Mouse (Mus musculus) lung, adult 18-20 months (tissue): ENCODE results near the gene Mbnl2.

ENCODE experiments used
- DNase-seq, 2 experiments: peaks; one replicate each; pipeline ENCODE4 v3.0.0; 2022; ENCODE audit warnings: mixed read lengths in 2 of 2

The Mbnl2 gene

DNA sequence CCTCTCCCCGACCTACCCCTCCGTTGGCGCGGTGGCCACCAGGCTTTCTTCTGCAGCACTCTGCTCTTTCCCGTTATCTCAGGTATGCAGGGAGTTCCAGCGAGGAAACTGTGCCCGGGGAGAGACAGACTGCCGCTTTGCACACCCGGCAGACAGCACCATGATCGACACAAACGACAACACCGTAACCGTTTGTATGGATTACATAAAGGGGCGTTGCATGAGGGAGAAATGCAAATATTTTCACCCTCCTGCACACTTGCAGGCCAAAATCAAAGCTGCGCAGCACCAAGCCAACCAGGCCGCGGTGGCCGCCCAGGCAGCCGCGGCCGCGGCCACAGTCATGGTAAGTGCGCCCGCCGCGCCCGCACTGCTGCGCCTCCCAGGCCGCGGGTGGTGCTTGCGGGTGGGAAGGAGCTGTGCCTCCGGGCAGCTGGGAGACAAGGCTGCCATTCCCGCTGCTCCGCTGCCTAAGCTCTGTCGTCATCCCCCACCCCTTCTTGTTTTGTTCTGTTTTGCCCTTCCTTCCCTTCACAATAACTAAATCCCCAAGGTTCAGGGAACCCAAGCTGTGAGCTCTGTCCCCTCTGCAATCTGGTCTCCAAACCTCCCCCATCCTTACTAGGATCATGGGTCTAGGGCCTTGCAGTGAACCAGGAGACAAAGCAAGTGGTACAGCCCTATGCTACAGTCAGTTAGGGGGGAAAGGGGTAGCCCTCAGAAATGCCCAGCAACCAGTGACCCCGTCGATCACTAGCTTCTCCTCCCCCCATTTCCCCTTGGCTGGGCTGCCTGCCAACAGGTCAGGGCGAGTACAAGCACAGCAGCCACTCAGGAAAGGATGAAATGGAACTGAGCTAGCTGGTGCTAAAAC is 113.6 kb downstream of the Mbnl2 start:
- peak in 1 of 2 experiments; percentile 57 for DNase-seq

- no peak for DNase-seq
These were observed 114.9 kb downstream of the Mbnl2 start for GRCm38 (mm10) chr14:120390231-120390944.

DNA sequence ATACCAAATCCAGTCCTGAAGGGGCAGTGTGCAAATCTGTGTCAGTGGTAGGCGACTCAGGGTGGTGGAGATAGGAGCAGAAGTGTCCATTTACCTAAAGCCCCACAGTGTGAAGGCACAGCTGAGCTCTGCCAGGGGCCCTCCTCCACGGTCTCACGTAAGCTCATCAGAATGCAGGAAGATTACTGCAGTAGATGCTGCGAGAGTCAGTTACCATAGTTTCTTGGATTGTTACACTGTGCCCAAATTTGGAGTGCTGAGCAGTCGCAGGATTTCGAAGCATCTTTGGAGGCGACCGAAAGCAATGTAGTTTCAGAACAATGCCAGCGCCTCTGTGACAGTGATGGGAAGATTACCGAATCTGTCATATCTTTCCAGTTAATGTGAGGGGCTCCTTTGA is 116.2 kb downstream of the Mbnl2 start:
- DNase-seq = no peak

DNA sequence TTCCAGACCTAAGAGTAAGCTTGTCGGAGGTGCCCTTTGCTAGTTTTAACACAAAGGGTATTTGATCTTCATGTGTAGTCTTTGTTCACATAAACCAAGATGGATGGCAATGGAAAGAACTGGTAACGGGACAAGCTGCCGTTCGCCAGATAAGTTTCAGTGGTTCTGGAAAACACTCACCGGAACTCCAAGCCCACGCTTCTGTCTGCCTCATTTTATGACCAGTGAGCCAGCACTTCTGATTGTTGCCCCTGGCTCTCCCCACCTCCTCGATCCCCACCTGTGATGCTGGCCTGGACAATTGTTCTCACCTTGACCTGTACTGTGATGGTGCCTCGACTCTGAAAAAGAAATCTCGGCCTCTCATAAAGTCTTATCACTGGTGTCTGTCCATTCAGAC is 117.0 kb downstream of the Mbnl2 start:
- DNase-seq = no peak

- DNase-seq = no peak
These were observed 118.0 kb downstream of the Mbnl2 start for GRCm38 (mm10) chr14:120393441-120393840.

GRCm38 (mm10) chr14:120394216-120394615 is 118.7 kb downstream of the Mbnl2 start:
- no peak for DNase-seq

DNA sequence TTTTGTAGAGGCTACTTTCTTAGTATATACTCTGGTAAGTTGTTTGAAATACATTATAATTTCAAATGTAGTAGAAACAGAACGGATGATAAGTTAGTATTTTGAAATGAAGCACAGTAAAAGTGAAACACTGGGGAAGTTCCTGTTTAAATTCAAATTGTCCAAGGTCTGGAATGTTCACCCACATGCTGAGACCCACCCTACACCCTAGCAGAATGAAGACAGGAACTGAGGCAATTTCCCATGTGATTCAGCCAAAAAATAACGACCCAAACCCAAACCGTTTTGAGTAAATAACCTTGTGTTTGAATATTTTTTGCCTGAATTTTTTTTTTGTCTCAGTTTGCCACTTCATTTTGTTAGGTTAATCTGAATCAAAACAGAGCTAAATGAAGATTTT is 119.4 kb downstream of the Mbnl2 start:
- DNase-seq = no peak

DNA sequence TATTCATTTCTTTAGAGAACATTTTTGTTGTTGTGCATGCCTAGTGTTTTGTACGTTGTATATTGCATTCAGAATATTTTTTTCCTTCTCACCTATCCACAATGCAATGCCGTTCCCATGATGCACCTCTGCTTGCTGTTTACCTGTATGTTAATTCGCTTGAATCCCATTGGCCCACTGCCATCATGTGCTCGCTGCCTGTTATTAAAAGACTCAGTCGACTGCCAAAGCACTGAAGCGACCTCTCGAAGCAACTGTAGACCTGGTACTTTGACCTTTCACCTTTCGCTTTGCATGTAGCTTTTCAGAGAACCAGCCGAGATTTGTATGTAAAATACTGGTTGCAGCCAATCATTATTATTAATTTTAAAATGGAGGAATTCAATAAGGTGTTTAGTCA is 120.0 kb downstream of the Mbnl2 start:
- no peak for DNase-seq

- peak; percentile 83 to 87 for DNase-seq
These were observed 122.6 kb downstream of the Mbnl2 start for GRCm38 (mm10) chr14:120397871-120398647.

GRCm38 (mm10) chr14:120399614-120400013 is 124.1 kb downstream of the Mbnl2 start:
- DNase-seq = no peak

DNA sequence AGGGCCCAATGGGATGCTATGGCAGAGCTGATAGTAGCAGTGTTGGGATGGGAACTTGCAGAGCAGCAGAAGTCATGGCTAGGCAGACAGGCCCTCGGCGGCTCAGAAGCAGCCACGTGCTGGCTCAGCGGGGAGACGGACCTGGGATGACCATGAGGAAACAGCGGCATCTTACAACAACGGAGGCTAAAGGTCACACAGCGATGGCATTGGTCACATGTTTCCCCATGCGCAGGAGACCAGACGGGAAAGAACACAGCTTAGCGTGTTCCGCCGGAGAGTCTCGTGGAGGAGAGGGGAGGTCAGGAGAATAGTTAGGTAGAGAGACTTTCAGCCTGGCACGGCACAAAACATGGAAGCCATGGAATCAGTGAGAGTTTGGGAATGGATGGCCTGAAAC is 125.7 kb downstream of the Mbnl2 start:
- DNase-seq = no peak

GRCm38 (mm10) chr14:120402715-120403114 is 127.2 kb downstream of the Mbnl2 start:
- DNase-seq = no peak

- no peak for DNase-seq
These were observed 128.9 kb downstream of the Mbnl2 start for GRCm38 (mm10) chr14:120404364-120404763.

GRCm38 (mm10) chr14:120404811-120405582 is 129.5 kb downstream of the Mbnl2 start:
- DNase-seq = no peak

- peak; percentile 54 to 68 for DNase-seq
These were observed 130.1 kb downstream of the Mbnl2 start for GRCm38 (mm10) chr14:120405597-120405996.

GRCm38 (mm10) chr14:120406271-120406670 is 130.8 kb downstream of the Mbnl2 start:
- peak in 1 of 2 experiments; percentile 33 for DNase-seq

DNA sequence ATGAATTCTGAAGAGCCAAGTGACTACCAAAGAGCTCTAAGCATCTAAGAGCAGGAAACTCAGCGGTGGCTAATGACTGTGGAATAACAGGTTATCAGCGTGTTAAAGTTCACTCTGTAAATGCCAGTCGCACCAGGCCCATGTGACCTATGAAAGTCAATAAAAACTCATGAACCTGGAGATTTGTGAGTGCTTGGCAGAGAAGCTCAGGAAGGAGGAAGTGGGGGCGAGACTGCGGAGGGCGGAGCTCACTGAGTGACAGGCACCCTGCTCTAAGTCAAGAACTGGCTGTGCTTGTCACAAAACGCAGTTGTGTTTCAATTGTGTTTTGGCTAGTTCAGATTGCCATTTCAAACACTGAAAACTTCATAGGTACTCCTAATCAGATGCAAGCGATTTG is 131.4 kb downstream of the Mbnl2 start:
- DNase-seq = peak; percentile 85 to 88

- DNase-seq = no peak
These were observed 134.4 kb downstream of the Mbnl2 start for GRCm38 (mm10) chr14:120409854-120410253.

GRCm38 (mm10) chr14:120416886-120417285 is 141.4 kb downstream of the Mbnl2 start:
- DNase-seq = no peak

GRCm38 (mm10) chr14:120418964-120419363 is 143.5 kb downstream of the Mbnl2 start:
- DNase-seq = no peak

DNA sequence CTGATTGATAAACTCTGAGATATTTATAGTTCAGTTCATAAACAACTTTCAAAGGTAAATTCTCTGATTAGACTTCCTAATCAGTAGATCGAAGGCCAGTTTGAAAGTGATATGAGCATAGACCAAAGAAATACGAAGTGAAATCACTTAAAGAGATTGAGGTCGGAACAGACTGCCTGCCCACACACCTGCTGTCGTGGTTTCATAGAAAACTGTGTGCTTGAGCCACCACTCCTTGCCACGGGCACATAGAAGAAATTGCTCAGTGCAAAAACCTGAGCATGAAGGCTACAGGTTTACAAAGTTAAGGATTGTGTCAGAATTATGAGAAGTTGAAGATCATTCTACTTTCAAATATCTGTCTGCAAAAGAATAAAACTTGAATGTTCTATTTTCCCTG is 153.0 kb downstream of the Mbnl2 start:
- no peak for DNase-seq

GRCm38 (mm10) chr14:120432773-120433172 is 157.3 kb downstream of the Mbnl2 start:
- peak in 1 of 2 experiments; percentile 8 for DNase-seq
